Mouse (Mus musculus) C2C12 (cell line): ENCODE results near the gene Dync2li1.

Experiments
- CTCF ChIP-seq: IDR thresholded peaks from one replicate; pipeline ENCODE4 v1.5.1; 2011; ENCODE audit not compliant: control insufficient read depth, insufficient read depth, insufficient read length
- MYOD1 ChIP-seq: IDR thresholded peaks from one replicate; pipeline ENCODE4 v1.6.1; 2011; ENCODE audit warnings: low read depth; ENCODE audit not compliant: control insufficient read depth, insufficient read length
- USF1 ChIP-seq: IDR thresholded peaks from one replicate; pipeline ENCODE4 v1.6.1; 2011; ENCODE audit warnings: low read depth, mild to moderate bottlenecking, control low read depth, moderate library complexity

GRCm38 (mm10) chr17:84693741-84694140 is 67.4 kb downstream of the Dync2li1 start:
- TF ChIP-seq CTCF (no peak), USF1 (no peak), MYOD1 (no peak)
